Mouse (Mus musculus): ENCODE data around the gene Rcan2. TPM values are rescaled to one million over a fixed set of nuclear protein-coding genes. Genes with fewer than 3 reads are reported as not detected.
A peak's percentile ranks its signal among the peaks of the same experiment; 100 is the strongest.

Gene Rcan2
- total and polyA plus RNA-seq, 2 experiments = 1.4 to 4.0 TPM

DNA sequence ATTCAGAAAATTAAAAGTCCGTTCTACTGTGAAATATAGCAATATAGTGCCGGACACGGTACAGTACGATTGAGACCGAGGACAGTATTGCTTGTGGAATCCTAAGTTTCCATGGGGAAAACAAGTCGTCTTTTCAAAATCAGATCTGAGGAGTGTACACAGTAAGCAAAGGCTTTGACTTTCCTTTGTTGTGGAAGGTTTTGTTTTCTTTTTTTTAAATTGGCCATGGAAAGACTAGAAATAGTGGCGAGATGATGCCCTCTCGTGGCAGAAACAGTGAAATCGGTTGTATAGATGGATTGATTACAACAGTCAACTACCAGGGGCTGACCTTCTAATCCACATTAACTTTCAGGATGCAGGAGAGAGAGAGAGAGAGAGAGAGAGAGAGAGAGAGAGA lies 237.5 kb downstream of the Rcan2 start:
- no peaks in the 10 kb centered on the region for H3K27me3 ChIP-seq (ENCODE audit: control insufficient read depth, insufficient read depth, low read length)
- no peak overlapping the region for H3K4me3 ChIP-seq (ENCODE audit: insufficient read depth, low read depth, low read length)
- TF ChIP-seq CTCF (IDR thresholded peaks at IDR 0.05; ENCODE audit: low read depth, low read length) = no peak
- TF ChIP-seq POLR2A (IDR thresholded peaks at IDR 0.05; ENCODE audit: extremely low read depth, insufficient read depth, low read length) = no peak
- no peak for DNase-seq (ENCODE audit: extremely low read depth, low read depth, low spot score)
- H3K4me1 ChIP-seq (ENCODE audit: control insufficient read depth, insufficient read depth, low read length) = no peaks in the 10 kb centered on the region
- H3K9ac ChIP-seq (ENCODE audit: low read depth, low read length) = no peak overlapping the region
- H3K79me2 ChIP-seq (ENCODE audit: control insufficient read depth, insufficient read depth, low read length) = no peaks in the 10 kb centered on the region
- H3K36me3 ChIP-seq (ENCODE audit: control insufficient read depth, insufficient read depth, low read length) = no peaks in the 10 kb centered on the region
- WGBS = 67% methylated on average over 9 of the region's 9 CpGs
- H3K27ac ChIP-seq (replicated peaks; ENCODE audit: insufficient read depth, low read depth, low read length) = no peak overlapping the region

GRCm38 (mm10) chr17:44040449-44040848 lies 239.3 kb downstream of the Rcan2 start:
- no peaks in the 10 kb centered on the region for H3K36me3 ChIP-seq (ENCODE audit: control insufficient read depth, insufficient read depth, low read length)
- no peak for DNase-seq (ENCODE audit: extremely low read depth, low read depth, low spot score)
- H3K4me3 ChIP-seq (ENCODE audit: insufficient read depth, low read depth, low read length) = no peak overlapping the region
- WGBS = 96% methylated on average over 2 of the region's 2 CpGs
- TF ChIP-seq CTCF (IDR thresholded peaks at IDR 0.05; ENCODE audit: low read depth, low read length) = no peak
- no peak for TF ChIP-seq POLR2A (IDR thresholded peaks at IDR 0.05; ENCODE audit: extremely low read depth, insufficient read depth, low read length)
- no peaks in the 10 kb centered on the region for H3K27me3 ChIP-seq (ENCODE audit: control insufficient read depth, insufficient read depth, low read length)
- H3K79me2 ChIP-seq (ENCODE audit: control insufficient read depth, insufficient read depth, low read length) = no peaks in the 10 kb centered on the region
- H3K9ac ChIP-seq (ENCODE audit: low read depth, low read length) = no peak overlapping the region
- no peak overlapping the region for H3K27ac ChIP-seq (replicated peaks; ENCODE audit: insufficient read depth, low read depth, low read length)
- no peaks in the 10 kb centered on the region for H3K4me1 ChIP-seq (ENCODE audit: control insufficient read depth, insufficient read depth, low read length)

DNA sequence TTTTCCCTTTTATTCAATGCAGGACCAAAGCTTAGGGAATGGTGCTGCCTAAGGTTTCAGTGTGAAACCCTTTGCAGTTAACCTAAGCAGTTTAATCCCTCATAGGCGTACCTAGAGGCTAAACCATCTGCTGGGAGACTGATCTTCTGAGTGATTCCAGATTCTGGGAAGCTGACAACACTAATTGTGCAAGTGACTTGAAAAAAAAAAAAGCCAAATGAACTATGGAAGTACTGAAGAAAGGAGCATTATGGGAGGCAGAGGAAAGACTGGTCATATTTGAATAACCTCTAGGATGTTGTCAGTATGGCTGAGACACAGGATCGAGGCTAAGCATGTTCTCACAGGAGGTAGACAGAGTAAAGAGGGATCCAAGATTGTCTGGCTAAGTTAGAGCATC lies 241.2 kb downstream of the Rcan2 start:
- no peaks in the 10 kb centered on the region for H3K36me3 ChIP-seq (ENCODE audit: control insufficient read depth, insufficient read depth, low read length)
- no peak overlapping the region for H3K4me3 ChIP-seq (ENCODE audit: insufficient read depth, low read depth, low read length)
- H3K9ac ChIP-seq (ENCODE audit: low read depth, low read length) = no peak overlapping the region
- no peak overlapping the region for H3K27ac ChIP-seq (replicated peaks; ENCODE audit: insufficient read depth, low read depth, low read length)
- no peaks in the 10 kb centered on the region for H3K79me2 ChIP-seq (ENCODE audit: control insufficient read depth, insufficient read depth, low read length)
- no peaks in the 10 kb centered on the region for H3K27me3 ChIP-seq (ENCODE audit: control insufficient read depth, insufficient read depth, low read length)
- DNase-seq (ENCODE audit: extremely low read depth, low read depth, low spot score) = no peak
- TF ChIP-seq CTCF (IDR thresholded peaks at IDR 0.05; ENCODE audit: low read depth, low read length) (no peak), POLR2A (IDR thresholded peaks at IDR 0.05; ENCODE audit: extremely low read depth, insufficient read depth, low read length) (no peak)
- WGBS = 88% methylated on average over 2 of the region's 2 CpGs
- no peaks in the 10 kb centered on the region for H3K4me1 ChIP-seq (ENCODE audit: control insufficient read depth, insufficient read depth, low read length)

GRCm38 (mm10) chr17:44042861-44043260 lies 241.7 kb downstream of the Rcan2 start:
- H3K79me2 ChIP-seq (ENCODE audit: control insufficient read depth, insufficient read depth, low read length) = no peaks in the 10 kb centered on the region
- H3K27ac ChIP-seq (replicated peaks; ENCODE audit: insufficient read depth, low read depth, low read length) = no peak overlapping the region
- peak; percentile 17 for DNase-seq (ENCODE audit: extremely low read depth, low read depth, low spot score)
- no peaks in the 10 kb centered on the region for H3K4me1 ChIP-seq (ENCODE audit: control insufficient read depth, insufficient read depth, low read length)
- 80% methylated on average over 8 of the region's 8 CpGs for WGBS
- no peak for TF ChIP-seq POLR2A (IDR thresholded peaks at IDR 0.05; ENCODE audit: extremely low read depth, insufficient read depth, low read length)
- no peak for TF ChIP-seq CTCF (IDR thresholded peaks at IDR 0.05; ENCODE audit: low read depth, low read length)
- H3K27me3 ChIP-seq (ENCODE audit: control insufficient read depth, insufficient read depth, low read length) = no peaks in the 10 kb centered on the region
- H3K9ac ChIP-seq (ENCODE audit: low read depth, low read length) = no peak overlapping the region
- H3K36me3 ChIP-seq (ENCODE audit: control insufficient read depth, insufficient read depth, low read length) = no peaks in the 10 kb centered on the region
- H3K4me3 ChIP-seq (ENCODE audit: insufficient read depth, low read depth, low read length) = no peak overlapping the region

DNA sequence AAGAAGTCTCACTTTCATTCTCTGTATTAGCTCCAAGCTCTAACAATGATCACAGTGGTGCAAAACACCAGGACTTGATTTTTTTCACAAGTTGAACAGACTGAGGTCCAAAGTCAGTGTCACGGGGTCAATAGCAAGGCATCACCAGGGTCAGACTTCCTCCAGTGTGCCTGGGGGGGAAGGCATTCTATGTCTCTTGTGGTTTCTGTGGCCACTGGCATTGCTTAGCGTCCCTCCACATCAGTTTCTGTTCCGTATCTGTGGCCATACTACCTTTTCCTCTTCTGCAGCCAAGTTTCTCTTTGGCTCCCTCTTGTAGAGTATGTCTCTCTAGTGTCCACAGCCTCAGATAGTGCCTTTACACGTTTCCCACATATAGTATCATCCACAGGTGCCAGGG lies 252.3 kb downstream of the Rcan2 start:
- TF ChIP-seq CTCF (IDR thresholded peaks at IDR 0.05; ENCODE audit: low read depth, low read length) (no peak), POLR2A (IDR thresholded peaks at IDR 0.05; ENCODE audit: extremely low read depth, insufficient read depth, low read length) (no peak)
- H3K79me2 ChIP-seq (ENCODE audit: control insufficient read depth, insufficient read depth, low read length) = no peaks in the 10 kb centered on the region
- no peaks in the 10 kb centered on the region for H3K27me3 ChIP-seq (ENCODE audit: control insufficient read depth, insufficient read depth, low read length)
- peaks cover 1% of the 10 kb centered on the region; the same call in 1 of the 2 replicates for H3K4me1 ChIP-seq (ENCODE audit: control insufficient read depth, insufficient read depth, low read length)
- no peaks in the 10 kb centered on the region for H3K36me3 ChIP-seq (ENCODE audit: control insufficient read depth, insufficient read depth, low read length)
- no peak overlapping the region for H3K9ac ChIP-seq (ENCODE audit: low read depth, low read length)
- no peak overlapping the region for H3K4me3 ChIP-seq (ENCODE audit: insufficient read depth, low read depth, low read length)
- DNase-seq (ENCODE audit: extremely low read depth, low read depth, low spot score) = peak; percentile 41
- 73% methylated on average over 4 of the region's 4 CpGs for WGBS
- no peak overlapping the region for H3K27ac ChIP-seq (replicated peaks; ENCODE audit: insufficient read depth, low read depth, low read length)

DNA sequence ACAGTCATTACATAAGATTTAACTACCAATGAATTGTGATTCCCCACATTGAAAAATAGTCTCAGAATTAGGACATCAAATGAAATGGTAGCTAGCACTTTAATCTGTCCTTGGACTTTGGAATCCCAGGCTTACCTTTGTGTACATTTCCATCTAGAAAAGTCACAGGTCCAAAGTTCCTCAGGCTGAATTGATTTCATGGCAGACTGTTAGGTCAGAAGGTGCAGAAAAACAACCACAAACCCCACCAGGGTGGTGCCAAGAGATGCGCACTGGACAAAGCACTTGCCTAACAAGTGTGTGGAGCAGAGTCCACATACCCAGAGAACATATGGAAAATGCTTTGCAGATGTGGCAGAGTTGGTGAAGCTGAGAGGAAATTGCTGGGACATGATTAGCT lies 256.0 kb downstream of the Rcan2 start:
- Histone ChIP-seq H3K4me3 (ENCODE audit: insufficient read depth, low read depth, low read length) (no peak overlapping the region), H3K36me3 (ENCODE audit: control insufficient read depth, insufficient read depth, low read length) (no peaks in the 10 kb centered on the region), H3K79me2 (ENCODE audit: control insufficient read depth, insufficient read depth, low read length) (no peaks in the 10 kb centered on the region), H3K4me1 (ENCODE audit: control insufficient read depth, insufficient read depth, low read length) (peaks cover 1% of the 10 kb centered on the region; the same call in 1 of the 2 replicates), H3K27ac (replicated peaks; ENCODE audit: insufficient read depth, low read depth, low read length) (peak overlapping the region; percentile 25; the same call in 1 of the 2 replicates), H3K27me3 (ENCODE audit: control insufficient read depth, insufficient read depth, low read length) (no peaks in the 10 kb centered on the region), H3K9ac (ENCODE audit: low read depth, low read length) (no peak overlapping the region)
- 33% methylated on average over 1 of the region's 1 CpGs for WGBS
- TF ChIP-seq POLR2A (IDR thresholded peaks at IDR 0.05; ENCODE audit: extremely low read depth, insufficient read depth, low read length) (no peak), CTCF (IDR thresholded peaks at IDR 0.05; ENCODE audit: low read depth, low read length) (no peak)
- peak; percentile 84 for DNase-seq (ENCODE audit: extremely low read depth, low read depth, low spot score)
